Mouse (Mus musculus): ENCODE results near the gene Arhgap42.

Arhgap42 gene

DNA sequence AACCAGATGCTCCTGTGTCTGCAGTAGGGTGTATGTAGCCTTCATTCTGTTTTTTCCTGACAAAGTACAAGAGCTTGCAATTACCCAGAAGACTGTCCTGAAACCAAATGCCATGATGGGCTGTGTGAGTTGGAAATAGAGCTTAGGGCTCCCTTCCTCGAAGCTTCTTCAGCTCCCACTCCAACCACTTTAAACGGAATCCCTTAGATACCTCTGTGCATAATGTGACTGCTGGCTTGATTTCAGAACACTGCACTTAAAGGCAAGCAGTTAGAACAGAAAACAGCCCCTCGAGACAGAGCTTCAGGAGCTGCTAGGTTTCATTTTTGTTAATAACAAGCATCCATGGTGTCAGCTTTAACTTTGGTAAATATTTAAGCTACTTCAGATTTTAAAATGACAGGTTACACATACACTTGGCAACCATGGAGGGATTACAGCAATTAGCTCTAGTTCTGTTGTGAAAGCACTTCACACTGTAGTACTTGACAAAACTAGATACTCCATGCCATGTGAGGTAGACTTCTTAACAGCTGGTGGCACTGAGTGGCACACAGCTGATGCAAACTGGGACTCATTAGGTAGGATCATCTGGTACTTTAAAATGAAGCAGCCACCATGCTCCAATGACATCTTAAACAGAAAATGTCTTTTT, 201.8 kb downstream of the Arhgap42 start:
- DNase-seq (ENCODE audit: low read depth, low spot score) = no peak

DNA sequence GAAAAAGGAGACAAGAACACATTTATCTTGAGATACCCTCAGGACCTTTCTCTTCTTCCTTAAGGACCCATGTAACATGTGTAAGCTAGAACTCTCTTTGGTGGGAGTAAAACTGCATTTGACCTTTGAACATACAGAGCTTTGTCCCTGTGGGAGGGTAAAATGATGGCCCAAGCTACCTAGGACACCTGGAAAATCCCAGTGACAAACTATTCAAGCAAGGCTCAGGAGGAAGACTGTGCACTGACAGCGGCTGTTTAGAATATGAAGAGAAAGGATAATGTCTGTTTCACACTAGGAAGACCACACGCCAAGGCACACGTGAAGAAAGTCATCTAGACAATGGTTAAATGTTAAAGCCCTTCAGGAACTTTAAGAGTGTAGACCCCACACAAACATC, 211.0 kb downstream of the Arhgap42 start:
- peak; percentile 89 for DNase-seq (ENCODE audit: low read depth, low spot score)

DNA sequence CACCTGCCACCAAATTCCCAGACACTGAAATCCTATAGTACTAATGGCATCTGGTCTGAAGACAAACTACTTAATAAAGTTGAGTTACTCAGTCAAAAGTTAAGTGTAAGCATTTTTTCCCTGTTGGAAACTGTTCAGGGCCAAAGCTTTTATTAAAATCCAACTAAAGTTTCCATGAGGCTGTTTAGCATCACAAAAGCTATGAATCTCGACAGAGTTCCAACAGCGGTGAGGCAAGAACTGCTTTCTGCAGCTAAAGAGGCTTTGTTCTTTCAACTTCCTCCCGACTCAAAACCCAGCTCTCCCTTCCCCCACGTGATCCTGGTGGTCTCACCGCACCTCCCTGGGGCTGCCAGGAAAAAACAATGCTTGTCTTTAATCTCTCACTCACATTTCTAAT, 211.5 kb downstream of the Arhgap42 start:
- DNase-seq (ENCODE audit: low read depth, low spot score) = peak; percentile 96

DNA sequence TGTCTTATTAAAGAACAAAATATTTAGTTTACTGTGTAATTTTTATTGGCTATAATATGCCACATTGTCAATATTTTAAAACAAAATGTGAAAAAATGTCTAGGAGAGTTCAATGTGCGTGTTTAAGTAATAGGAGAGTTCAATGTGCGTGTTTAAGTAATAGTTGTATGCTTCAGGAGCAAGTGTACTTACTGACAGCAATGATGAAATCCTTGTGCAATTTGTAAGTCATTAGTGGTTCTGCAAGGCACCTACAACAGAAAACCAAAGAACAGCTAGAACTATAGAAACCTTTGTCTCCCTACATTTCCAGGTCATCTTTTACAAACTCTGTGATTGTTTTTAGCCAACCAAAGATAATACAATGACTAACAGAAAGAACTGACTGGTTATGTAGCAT, 223.8 kb downstream of the Arhgap42 start:
- DNase-seq (ENCODE audit: low read depth, low spot score) = no peak

DNA sequence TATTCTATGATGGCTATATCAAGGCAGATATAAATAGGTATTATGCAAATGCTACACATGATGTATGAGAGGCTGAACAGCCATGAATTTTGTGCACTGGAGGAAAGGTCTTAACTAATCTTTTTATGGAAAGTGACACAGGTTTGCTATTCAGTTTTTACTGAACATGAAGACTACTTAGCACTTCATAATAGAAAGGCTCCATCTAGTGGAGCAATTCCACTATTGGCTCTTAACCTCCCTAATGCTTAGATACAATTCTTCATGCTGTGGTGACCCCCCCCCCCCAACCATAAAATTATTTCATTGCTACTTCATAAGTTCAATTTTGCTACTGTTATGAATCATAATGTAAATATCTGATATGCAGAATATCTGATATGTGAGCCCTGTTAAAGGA, 237.7 kb downstream of the Arhgap42 start:
- peak; percentile 16 for DNase-seq (ENCODE audit: low read depth, low spot score)

DNA sequence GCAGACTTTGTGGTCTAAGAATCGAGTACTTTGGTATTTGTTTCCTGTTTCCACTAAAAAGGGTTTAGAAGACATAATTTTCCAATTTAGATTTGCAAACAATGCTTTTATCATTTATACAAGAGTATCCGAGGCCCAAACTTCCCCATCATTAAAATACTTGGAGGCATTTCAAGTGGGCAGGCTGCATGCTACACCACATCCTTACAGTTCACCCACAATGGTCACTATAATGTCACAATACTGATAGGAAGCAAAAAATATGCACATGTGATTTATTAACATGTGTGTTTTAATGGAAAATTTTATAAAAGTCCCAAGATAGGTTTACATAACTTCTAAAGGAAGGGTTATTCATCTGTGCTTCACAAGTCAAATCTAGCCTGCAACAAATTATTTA, 242.4 kb downstream of the Arhgap42 start:
- DNase-seq (ENCODE audit: low read depth, low spot score) = no peak

DNA sequence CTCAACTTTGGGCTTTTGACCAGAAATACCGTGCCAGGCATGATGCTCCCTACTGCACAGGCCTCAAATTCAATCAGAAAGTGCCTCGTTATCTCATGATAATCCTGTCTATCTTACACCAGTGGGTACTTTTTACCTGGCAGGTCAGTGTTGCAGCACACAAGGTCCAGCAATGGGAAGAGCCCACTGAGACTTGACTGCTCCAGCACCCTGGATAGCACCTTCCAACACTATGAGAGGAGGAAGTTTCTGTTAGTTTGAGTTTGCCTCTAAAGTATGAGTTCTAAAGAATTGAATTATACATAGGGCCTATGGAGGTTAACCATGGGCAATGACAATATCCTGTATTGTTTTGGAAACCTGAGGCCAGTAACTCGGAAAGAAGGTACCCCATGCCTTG, 256.6 kb downstream of the Arhgap42 start:
- peak; percentile 10 for DNase-seq (ENCODE audit: low read depth, low spot score)

DNA sequence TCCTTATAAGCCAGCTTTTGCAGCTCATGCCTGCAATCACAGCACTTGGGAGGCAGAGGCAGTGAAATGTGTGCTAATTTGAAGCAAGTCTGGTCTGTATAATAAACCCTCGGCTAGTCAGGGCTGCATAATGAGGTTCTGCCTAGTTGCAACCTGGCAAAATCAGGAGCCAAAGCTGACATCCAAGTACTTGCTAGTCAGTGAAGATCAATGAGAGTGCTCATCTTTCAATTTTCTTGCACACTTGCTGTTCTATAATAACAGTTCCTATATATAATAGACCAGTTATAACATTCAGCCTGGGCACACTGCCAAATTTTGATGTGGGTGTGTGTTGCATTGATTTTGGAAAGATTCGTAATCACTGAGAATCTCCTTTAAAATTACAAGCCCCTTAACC, 261.1 kb downstream of the Arhgap42 start:
- no peak for DNase-seq (ENCODE audit: low read depth, low spot score)

DNA sequence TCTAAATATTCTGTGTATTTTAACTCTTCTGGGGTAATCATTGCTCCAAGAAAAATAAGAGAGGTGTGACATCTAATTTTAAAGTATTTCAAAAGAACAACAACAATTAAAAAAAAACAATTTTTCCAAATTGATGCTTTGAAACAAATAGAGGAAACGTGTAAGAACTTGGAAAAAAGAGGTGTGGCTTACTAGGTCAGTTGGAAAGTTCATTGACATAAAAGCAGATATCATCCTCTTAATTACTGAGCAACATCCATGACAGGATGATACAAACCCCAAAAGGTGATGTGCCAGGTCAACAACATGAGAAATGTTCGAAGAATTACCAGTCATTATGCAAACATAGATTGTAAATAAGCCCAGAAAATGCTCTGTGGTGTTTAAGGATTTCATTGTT, 267.4 kb downstream of the Arhgap42 start, which contains the start of gene Gm16485:
TSS of gene Gm16485 (plus strand) at position 301 of the 400 bp plus-strand sequence.
- no peak for DNase-seq (ENCODE audit: low read depth, low spot score)

DNA sequence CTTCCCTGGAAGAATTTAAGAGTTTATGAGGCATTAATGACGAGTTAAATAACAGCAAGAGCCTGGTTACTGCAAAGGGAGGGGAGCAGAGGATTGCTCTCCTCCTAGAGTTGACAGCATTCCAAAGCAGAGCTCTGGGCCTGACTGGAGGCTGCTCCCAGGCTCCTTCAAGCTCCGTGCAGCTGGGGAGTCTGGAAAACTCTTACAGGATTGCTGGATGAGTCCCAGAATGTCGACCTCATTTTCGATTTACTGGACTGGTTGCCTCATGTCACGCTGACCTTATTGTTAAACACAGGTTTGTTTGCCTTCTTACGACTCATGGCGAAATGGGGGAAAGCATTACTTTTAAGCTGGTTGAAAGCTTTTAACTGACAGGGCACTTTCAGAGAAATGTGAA, 268.7 kb downstream of the Arhgap42 start:
- DNase-seq (ENCODE audit: low read depth, low spot score) = no peak

DNA sequence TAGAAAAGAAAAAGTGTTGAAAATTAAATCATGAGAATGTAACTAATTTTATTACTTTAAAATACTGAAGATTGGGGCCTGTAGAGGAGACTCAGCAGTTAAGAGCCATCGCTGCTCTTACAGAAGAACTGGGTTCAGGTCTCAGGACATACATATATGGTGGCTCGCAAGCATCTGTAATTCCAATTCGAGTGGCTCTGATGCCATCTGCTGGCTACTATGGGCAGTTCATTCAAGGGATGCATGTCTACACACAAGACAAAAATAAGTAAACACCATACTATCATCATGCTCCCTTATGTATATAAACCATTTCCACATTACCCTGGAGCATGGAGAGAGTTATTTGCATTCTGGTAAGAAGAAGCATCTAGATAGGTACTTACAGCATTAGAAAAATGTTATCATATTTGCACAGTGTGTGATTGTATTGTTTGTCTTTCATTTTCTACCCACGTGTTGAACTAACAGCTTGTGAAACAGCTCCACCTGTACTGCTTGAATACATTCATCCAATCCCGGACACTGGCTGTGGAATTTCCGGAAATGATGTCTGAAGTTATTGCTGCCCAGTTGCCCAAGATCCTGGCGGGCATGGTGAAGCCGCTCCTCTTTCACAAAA, 274.3 kb downstream of the Arhgap42 start:
- DNase-seq (ENCODE audit: low read depth, low spot score) = peak; percentile 68

DNA sequence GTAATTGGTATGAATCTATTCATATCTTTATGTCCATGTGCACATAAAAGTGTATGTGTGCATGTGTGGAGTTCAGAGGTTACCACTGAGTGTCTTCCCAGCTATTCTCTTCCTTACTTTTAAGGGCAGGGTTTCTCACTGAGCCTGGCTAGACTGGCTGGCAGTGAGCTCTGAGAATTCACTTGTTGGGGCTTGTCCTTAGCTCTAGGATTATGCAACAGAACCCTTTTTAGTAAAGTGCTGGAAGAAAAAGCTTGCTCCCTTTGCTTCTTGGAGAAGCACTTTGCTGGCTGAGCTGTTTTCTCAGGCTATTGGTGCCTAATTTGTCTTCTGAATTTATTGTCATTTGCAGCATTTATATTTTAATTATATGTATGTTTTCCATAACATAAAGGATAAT, 285.6 kb downstream of the Arhgap42 start:
- DNase-seq (ENCODE audit: low read depth, low spot score) = no peak

All from R1 (cell line).